Mouse (Mus musculus): ENCODE results near the gene Mapk8ip3.

- TF ChIP-seq CTCF (IDR thresholded peaks at IDR 0.05; ENCODE audit: low read depth) (no peak), EP300 (IDR thresholded peaks at IDR 0.05; ENCODE audit: low read depth) (no peak)
Observed at GRCm38 (mm10) chr17:24953291-24953690, 16.5 kb upstream of the Mapk8ip3 start.

All from liver, postnatal 0 days (tissue).